Mouse (Mus musculus) intestine, postnatal 0 days (tissue): ENCODE measurements around the gene Hyal6. TPM values are rescaled to one million over a fixed set of nuclear protein-coding genes. Genes with fewer than 3 reads are reported as not detected.

Experiments
- ATAC-seq: fragments of 200-750 bp; cut with Nextera tagmentation; 2 replicates; pipeline ENCODE4 v1.8.0; 2017; ENCODE audit warnings: mild to moderate bottlenecking, moderate TSS enrichment, moderate library complexity
- H3K27ac ChIP-seq: fragments of 300-500 bp; sonication (generic); 2 replicates; pipeline ENCODE4 v1.5.1; 2014; ENCODE audit warnings: mild to moderate bottlenecking, low read depth, low read length, moderate library complexity
- H3K27me3 ChIP-seq: fragments of 300-500 bp; sonication (generic); replicated peaks from 2 replicates; pipeline ENCODE4 v1.6.1; 2014; ENCODE audit warnings: low read length, mixed read lengths; ENCODE audit not compliant: control insufficient read depth, insufficient read depth
- H3K36me3 ChIP-seq: fragments of 300-500 bp; sonication (generic); 2 replicates; pipeline ENCODE4 v1.6.1; 2014; ENCODE audit warnings: mild to moderate bottlenecking, moderate library complexity; ENCODE audit not compliant: control insufficient read depth, insufficient read depth
- H3K4me1 ChIP-seq: fragments of 300-500 bp; sonication (generic); replicated peaks from 2 replicates; pipeline ENCODE4 v1.6.1; 2014; ENCODE audit warnings: antibody characterized with exemption, low read length, mixed read lengths; ENCODE audit not compliant: control insufficient read depth, insufficient read depth
- H3K4me2 ChIP-seq: fragments of 300-500 bp; sonication (generic); replicated peaks from 2 replicates; pipeline ENCODE4 v1.6.1; 2014; ENCODE audit warnings: low read depth, mild to moderate bottlenecking, moderate library complexity
- H3K4me3 ChIP-seq: fragments of 300-500 bp; sonication (generic); 2 replicates; pipeline ENCODE4 v1.5.1; 2014; ENCODE audit warnings: low read depth, low read length
- H3K9ac ChIP-seq: fragments of 300-500 bp; sonication (generic); 2 replicates; pipeline ENCODE4 v1.6.1; 2014; ENCODE audit warnings: mild to moderate bottlenecking, low read depth, low read length
- H3K9me3 ChIP-seq: fragments of 300-500 bp; sonication (generic); 2 replicates; pipeline ENCODE4 v1.6.1; 2016; ENCODE audit warnings: mixed run types; ENCODE audit not compliant: control insufficient read depth
- CTCF ChIP-seq: sonication (generic); IDR thresholded peaks from 2 replicates; pipeline ENCODE4 v1.5.1; 2016; ENCODE audit warnings: low read depth, mild to moderate bottlenecking, control low read depth, antibody characterized with exemption, moderate library complexity
- WGBS: fragments of 180-500 bp; shearing (Covaris S2); extraction: QIAGEN DNeasy Blood & Tissue Kit; methylation state at CpG from one replicate; pipeline ENCODE4 v1.1.7; 2014; 5-methylcytosine and 5-hydroxymethylcytosine counted together
- polyA plus RNA-seq: library from polyadenylated mRNA; unstranded; fragments of >200 nt; fragmentation: Nextera tagmentation; extraction: Ambion mirVana; gene quantifications from 2 replicates; pipeline ENCODE4 v1.2.1, GENCODE M21; 2015

Gene Hyal6
- polyA plus RNA-seq, 1 experiment from 2014 or later: not detected

DNA sequence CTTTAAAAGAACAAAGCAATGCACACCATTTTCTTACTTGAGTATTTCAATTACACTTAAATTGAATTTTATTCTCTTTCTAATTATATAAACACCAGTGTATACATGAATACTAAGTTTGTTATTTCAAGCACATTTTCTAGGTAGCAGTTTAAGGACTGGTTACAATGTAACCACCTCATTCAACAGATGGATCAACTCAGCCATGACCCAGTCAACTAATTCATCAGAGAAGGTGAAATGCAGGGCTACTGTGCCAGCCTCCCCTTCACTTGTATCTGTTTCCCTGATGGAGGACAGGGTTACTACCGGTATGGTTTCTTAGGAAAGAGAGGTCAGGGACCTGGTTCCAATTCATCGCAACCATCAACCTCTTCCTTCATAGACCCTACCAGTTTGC lies 33.2 kb downstream of the Hyal6 start:
- no peak for ATAC-seq
- WGBS: 86% methylated on average over 2 of the region's 2 CpGs
- no peak overlapping the region for H3K4me2 ChIP-seq

DNA sequence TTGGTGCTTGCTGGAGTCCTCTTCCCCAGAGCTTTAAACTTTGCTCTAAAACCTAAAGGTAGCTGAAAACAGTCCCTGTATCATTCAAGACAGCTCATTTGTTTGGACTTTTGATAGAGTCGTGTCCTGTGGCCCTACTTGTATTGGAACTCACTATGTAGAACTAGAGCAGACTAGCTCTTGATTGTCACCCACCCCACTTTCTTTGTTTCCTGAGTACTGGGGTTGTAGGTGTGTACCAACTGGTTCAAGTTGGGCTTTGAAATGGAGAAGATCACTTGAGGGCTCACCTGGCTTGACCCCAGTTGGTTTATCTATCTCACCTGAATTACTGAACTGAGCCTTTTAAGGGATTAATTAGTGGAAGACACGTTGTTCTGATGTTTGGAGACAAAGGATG lies 46.1 kb downstream of the Hyal6 start:
- H3K9ac ChIP-seq: no peak overlapping the region
- ATAC-seq: no peak
- no peak overlapping the region for H3K27ac ChIP-seq
- H3K4me2 ChIP-seq: no peak overlapping the region
- H3K9me3 ChIP-seq: no peaks in the 10 kb centered on the region
- H3K4me3 ChIP-seq: no peak overlapping the region
- H3K4me1 ChIP-seq: no peaks in the 10 kb centered on the region
- no peak for TF ChIP-seq CTCF
- H3K27me3 ChIP-seq: no peaks in the 10 kb centered on the region
- no peaks in the 10 kb centered on the region for H3K36me3 ChIP-seq
- WGBS: 55% methylated on average over 2 of the region's 2 CpGs

More for the DNA sequence above, 33.2 kb downstream of the Hyal6 start:
- Histone ChIP-seq H3K9ac (no peak overlapping the region), H3K27ac (no peak overlapping the region), H3K9me3 (no peaks in the 10 kb centered on the region), H3K4me1 (no peaks in the 10 kb centered on the region), H3K4me3 (no peak overlapping the region), H3K36me3 (no peaks in the 10 kb centered on the region), H3K27me3 (no peaks in the 10 kb centered on the region)
- no peak for TF ChIP-seq CTCF

- no peak within 1 kb of the TSS for H3K27ac ChIP-seq
- H3K9ac ChIP-seq: no peak within 1 kb of the TSS
- H3K9me3 ChIP-seq: no peaks in the 10 kb centered on the region
- H3K4me1 ChIP-seq: no peaks in the 10 kb centered on the region
- H3K4me3 ChIP-seq: no peak within 1 kb of the TSS
- TF ChIP-seq CTCF: no peak
- ATAC-seq: no peak
- H3K36me3 ChIP-seq: no peaks in the 10 kb centered on the region
- H3K4me2 ChIP-seq: no peak within 1 kb of the TSS
- no peaks in the 10 kb centered on the region for H3K27me3 ChIP-seq
Measured at GRCm38 (mm10) chr6:24790888-24791287, 57.8 kb downstream of the Hyal6 start, which contains the start of gene Spam1. TSS of gene Spam1 (plus strand) at chr6:24791188.

Other genes starting within 250 kb of the Hyal6 start
- 0.05 and 0.08 TPM in 2 replicates for gene Iqub, start 218.2 kb upstream of the Hyal6 start, polyA plus RNA-seq
- gene Ndufa5, start 205.2 kb upstream of the Hyal6 start, polyA plus RNA-seq: 624 and 671 TPM in 2 replicates
- gene Asb15, start 205.1 kb upstream of the Hyal6 start, polyA plus RNA-seq: not detected in 2 replicates
- not detected in 2 replicates for gene Lmod2, start 135.5 kb upstream of the Hyal6 start, polyA plus RNA-seq
- gene Wasl, start 68.2 kb upstream of the Hyal6 start, polyA plus RNA-seq: 103 and 120 TPM in 2 replicates
- gene Hyal4, start 15.1 kb downstream of the Hyal6 start, polyA plus RNA-seq: not detected in 2 replicates
- gene Spam1, start 57.9 kb downstream of the Hyal6 start, polyA plus RNA-seq: not detected in 2 replicates
- 84.4 and 111 TPM in 2 replicates for gene Hyal5, start 124.8 kb downstream of the Hyal6 start, polyA plus RNA-seq
- gene Tmem229a, start 223.1 kb downstream of the Hyal6 start, polyA plus RNA-seq: 0.90 and 0.98 TPM in 2 replicates